Mouse (Mus musculus) cerebellum, adult 2 months (tissue): ENCODE measurements around the gene Ctbs.

ENCODE experiments used
- CTCF ChIP-seq: fragments of 200-500 bp; IDR thresholded peaks from 2 replicates; pipeline ENCODE4 v1.5.1; 2011; ENCODE audit warnings: low read depth, mild to moderate bottlenecking, control low read depth, low read length, moderate library complexity, borderline replicate concordance; ENCODE audit not compliant: insufficient read depth
- POLR2A ChIP-seq: fragments of 200-500 bp; IDR thresholded peaks from 2 replicates; pipeline ENCODE4 v1.6.1; 2011; ENCODE audit warnings: low read length, control low read depth, borderline replicate concordance; ENCODE audit not compliant: insufficient read depth

DNA sequence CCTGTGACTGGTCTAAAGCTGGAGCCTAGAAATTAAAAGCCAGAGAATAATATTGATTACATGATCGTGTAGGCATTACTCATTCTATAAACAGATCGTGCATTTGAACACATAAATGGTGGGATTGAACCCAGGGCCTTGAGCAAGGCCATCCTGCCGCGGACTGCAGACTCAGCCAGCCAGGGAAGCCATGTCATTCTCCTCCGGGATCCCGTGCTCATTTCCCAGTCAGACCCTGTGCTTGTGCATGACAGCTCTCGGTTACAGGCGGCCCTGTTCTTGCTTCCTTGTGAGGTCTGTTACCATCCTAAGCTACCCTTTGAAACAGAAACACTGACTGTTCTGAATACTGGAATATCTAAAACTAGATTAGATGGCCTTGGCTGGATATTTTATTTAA, 14.9 kb upstream of the Ctbs start:
- TF ChIP-seq POLR2A (no peak), CTCF (no peak)
